Mouse (Mus musculus): ENCODE results near the gene Ing2. TPM values are rescaled to one million over a fixed set of nuclear protein-coding genes. Genes with fewer than 3 reads are reported as not detected.

Ing2 gene
- total RNA-seq (2015) = 51.2 and 52.0 TPM in 2 replicates
- total RNA-seq (2017) = 23.7 and 32.1 TPM in 2 replicates

DNA sequence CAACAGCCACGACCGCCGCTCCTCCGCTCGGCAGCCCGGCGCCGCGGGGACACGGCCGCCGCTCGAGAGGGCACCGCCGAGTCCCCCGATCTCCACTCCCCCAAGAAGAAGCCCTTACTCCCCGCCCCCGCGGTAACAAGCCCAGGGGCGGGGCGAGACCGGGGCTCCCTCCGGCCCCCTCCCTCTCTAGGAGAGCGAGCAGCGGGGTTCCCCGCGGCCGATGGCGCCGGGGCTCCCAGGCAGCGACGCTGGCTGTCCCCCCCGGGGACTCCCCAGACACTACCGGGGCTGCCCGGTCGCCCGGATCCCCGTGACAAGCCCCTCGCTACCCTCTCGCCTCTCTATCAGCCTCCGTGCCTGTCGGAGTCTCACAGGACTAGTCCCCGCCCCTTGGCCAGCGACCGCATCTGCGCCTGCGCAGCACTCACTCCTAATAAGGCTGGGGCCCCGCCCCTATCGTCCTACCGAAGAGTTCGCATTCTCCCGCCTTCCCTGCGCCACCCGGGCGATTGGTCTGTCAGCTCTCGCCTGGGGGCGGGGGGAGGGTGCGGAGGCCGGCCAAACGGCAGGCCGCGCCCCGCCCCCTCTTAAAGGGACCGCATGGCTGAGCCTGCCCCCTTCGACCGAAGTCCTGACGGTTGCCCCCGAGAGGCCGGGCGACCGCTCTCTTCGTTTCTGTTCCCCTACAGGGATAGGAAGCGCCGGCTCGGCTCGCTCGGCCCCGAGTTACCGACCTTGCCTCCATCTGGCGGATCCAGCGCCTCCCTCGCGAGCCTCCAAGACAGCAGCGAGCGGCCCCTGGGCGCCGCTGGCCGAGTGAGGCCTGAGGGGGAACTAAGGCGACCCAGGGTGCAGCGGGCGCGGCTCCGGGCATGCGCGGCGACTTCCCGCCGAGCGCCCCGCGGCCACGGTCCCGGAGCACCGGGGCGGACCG is at the start of gene Ing2:
Ing2 (minus strand) TSS at position 780 of the 934 bp plus-strand sequence.
- ATAC-seq (ENCODE audit: poor library complexity, severe bottlenecking) = peak; percentile 77

DNA sequence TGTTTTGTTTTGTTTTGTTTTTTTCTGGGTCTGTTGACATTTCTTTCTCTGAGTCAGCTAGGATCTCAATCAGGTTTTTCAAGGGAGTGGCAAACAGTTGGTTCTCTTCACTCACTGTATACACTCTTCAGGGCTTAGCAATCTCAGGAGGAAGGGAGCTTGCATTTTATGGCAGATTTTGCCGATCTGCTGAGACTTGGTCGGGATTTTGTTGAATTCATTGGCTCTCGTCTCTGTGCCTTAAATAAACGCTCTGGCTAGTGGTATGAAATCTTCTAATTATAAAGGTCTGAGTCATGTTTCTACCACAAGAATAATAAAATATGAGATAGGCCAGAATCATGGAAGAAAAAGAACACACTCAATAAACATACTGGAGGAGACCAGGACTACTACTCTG is 46.3 kb upstream of the Ing2 start:
- no peak for ATAC-seq (ENCODE audit: poor library complexity, severe bottlenecking)

DNA sequence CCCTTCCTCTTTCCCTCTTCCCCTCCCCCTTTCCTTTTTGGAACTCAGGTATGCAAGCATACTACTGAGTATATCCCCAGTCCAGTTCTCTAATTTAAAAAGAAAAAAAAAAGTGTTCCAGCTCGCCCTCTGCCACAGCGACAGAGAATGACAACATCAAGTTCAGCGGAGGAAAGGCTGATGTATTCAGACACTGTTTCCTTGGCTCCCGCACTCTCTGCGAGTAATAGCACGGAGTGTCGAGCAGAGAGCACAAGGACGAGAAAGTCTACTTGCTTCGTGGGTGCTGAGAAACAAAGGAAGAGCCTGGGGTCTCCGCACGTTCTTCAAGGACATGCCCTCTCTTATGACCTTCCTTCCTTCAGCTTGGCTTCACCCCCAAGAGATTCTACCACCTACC is 43.3 kb upstream of the Ing2 start:
- ATAC-seq (ENCODE audit: poor library complexity, severe bottlenecking) = no peak

DNA sequence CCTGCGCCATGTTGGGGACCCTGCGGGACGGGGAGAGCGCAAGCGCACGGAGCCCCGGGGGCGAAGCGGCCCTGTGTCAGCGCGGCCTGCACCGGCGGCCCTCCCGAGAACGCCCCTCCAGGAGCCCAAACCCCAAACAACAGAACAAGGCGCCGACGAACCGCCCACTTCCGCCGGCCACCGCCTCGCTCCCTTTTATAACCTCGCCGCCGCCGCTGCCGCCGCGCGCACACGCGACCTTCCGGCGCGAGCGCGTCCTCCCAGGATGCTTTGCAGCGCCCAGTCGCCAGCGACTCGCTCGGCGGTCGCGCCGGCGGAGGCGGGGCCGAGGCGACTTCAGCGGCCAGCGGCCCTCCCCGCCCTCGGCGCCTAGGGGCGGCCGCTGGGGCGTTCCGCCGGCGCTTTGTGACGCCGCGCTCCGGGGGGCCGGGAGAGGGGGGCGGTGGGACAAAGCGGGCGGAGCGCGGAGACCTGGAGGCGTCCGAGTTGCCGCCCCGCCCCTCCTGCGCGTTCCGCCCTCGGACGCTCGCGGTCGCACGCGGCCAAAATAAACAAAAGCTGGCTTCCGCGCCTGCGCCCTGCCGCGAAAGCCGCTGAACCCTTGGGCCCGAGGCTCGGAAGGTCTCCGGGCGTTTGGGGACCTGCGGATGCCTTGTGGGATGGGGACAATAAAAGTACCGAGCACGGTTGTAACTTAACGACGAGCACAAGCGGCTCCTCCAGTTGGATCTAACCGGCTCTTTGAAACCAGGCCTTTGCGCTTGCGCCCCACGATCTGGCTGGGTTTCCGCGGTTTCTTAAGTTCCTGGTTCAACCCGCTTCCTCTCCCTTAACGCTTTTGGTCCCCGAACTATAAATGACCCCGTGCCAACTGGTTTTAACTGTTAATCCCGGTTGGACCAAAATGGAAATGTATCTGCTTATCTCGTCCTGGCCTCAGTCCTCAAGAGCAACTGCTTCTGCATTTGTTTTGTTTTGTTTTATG is 38.7 kb upstream of the Ing2 start, which contains the start of gene Cdkn2aip:
Cdkn2aip (minus strand) TSS at position 172 of the 985 bp plus-strand sequence.
- peak; percentile 80 for ATAC-seq (ENCODE audit: poor library complexity, severe bottlenecking)

DNA sequence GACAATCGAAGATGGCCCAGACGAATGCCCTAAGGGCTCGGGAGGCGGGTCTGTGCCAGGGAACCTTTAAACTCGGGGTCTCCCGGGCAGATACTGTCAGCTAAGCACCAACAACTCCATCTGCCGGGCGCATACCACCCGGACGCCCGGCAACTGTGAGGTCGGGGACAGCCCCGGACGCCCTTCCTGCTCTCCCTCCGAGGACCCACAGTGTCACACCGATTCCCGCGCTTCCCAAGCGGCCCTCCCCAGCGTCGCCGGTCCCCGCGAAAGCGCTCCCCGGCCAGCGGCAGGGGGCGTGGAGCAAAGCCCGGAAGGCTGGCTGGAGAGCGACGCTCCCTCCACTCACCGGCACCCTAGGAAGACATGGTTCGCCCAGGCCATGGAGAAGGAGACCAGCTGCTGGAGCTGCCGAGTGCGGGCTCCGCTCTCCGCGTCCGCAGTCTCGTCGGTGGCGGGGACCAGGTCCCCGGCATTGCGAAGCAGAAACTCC is 37.9 kb upstream of the Ing2 start:
- ATAC-seq (ENCODE audit: poor library complexity, severe bottlenecking) = peak; percentile 37

DNA sequence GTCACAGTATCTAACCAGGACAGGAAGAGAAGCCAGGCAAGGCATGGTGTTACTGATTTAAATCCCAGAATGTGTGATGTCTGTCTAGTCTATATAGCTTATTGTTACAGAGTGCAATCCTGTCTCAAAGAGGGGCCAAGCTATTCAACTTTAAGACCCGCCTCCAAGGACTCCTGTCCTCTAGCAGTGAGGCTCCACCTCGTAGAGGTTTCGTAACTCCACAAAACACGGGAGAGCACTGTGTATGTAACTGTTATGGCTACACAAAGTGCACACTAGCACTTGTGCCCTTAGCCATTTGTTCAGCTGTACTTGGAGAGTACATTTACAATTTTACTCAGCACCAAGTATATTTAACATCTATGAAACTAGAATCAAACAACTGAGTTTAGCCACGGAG is 32.8 kb upstream of the Ing2 start:
- ATAC-seq (ENCODE audit: poor library complexity, severe bottlenecking) = no peak

DNA sequence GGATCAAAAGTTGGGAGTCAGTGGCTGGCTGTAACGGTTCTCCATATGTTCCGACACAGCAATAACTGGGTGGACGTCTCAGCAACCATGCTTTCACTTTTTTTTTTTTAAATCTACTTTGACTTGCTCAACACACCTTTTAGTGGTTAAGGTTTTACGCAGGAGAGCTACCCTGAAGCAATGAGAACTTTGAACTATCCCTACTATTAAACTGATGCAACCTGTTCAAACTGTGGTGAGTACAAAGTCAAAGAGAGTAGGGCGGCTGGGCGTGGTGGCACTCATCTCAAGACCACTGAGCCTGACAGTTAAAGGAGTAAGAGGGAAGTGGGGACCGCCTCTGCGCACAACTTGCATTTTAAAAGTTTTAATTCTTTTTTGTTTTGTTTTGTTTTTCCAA is 31.4 kb upstream of the Ing2 start:
- ATAC-seq (ENCODE audit: poor library complexity, severe bottlenecking) = no peak

DNA sequence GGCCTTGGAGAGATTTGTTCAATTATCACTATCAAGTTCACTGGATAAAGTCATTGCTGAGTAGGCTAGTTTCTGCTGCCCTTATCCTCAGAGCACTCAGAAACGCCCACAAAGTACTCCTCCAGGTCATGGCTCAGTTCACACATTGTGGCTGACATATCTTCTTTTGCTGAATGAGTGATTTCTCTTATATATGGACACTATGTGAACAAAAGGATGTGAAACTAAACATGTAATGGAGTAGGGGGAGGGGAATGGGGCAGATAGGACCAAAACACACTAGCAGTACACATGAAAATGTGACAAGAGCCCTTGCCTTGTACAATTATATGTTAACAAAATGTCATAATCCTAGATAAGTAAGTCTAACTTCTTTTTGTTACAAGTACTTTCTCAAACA is 27.0 kb upstream of the Ing2 start:
- no peak for ATAC-seq (ENCODE audit: poor library complexity, severe bottlenecking)

DNA sequence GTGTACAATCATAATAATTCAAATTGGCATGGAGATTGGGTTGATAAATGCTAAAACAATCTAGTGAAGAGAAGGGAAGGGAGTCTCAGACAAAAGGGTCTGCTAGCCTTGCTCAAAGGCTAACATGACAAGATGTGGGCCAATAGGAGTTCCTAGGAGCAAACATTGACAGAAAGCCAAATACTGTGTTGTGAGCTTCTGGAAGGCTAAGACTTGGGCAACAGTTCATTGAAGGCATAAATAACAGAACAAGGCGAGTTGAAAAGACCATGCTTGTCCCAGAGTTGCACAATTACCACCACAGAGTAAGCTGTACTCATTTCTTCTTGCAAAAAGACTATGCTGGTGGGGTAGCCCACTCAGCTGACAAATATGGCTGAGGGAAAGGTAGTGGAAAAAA is 22.3 kb upstream of the Ing2 start:
- no peak for ATAC-seq (ENCODE audit: poor library complexity, severe bottlenecking)

DNA sequence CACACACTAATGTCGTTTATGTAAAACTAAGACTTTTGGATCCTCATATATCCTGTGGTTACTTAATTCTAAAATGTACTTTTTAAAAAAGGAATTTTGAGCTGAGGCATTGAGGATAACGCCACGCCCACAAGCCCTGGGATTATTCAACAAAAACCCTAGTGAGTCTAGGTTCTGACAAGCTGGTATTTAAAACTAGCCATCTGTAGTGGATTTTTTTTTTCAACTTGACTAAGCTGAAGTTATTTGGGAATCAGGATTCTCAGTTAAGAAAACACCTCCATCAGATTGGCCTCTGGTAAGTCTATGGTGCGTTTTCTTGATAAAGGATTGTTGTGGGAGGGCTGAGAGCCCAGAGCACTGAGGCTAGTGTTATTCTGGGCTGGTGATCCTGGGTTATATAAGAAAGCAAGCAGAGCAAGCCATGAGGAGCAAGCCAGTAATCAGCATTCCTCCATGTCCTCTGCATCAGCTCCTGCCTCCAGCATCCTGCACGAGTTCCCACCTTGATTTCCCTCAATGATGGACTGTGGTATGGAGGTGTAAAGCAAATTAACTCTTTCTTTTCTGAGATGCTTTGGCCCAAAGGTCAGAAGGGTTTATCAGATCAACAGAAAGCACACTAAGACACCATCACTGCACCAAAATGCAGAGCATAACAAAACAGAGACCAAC is 20.2 kb upstream of the Ing2 start:
- no peak for ATAC-seq (ENCODE audit: poor library complexity, severe bottlenecking)

DNA sequence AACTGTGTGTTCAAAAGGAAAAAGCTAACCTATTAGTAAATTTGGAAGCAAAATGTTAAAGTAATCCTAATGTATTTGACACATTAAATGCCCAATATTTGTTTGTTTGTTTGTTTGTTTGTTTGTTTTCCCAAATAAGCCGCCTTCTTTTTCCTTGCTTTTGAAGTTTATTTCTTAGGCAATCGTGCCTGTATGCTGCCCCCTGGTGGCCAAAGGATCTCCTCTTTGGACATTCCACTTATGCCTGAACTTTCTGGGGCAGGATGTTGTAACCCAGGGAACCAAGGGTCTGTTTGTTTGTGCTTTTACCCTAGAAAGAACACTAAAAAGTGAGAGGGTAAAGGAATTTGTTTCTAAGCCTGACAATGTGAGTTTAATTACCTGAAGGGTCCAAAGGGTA is 17.8 kb upstream of the Ing2 start:
- peak; percentile 34; the same call in 1 of the 2 replicates for ATAC-seq (ENCODE audit: poor library complexity, severe bottlenecking)

DNA sequence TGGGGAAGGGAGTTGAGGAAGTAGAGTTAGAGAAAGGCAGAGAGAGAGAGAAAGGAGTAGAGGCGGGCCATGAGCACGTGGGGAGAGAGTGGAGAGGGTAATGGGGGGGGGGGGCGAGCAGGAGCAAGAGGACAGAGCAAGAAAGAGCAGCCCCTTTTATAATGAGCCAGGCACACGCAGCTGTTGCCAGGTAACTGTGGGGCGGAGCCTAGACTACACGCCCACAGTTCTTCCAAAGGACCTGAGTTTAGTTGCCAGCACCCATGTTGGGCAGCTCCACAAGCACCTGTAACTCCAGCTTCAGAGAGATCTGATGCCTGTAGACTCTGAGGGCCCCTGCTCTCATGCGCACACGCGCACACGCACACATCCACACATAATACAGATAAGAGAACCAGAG is 16.5 kb upstream of the Ing2 start:
- ATAC-seq (ENCODE audit: poor library complexity, severe bottlenecking) = 0 out of 2 replicates have a peak, but pooled peaks have one; percentile 18

DNA sequence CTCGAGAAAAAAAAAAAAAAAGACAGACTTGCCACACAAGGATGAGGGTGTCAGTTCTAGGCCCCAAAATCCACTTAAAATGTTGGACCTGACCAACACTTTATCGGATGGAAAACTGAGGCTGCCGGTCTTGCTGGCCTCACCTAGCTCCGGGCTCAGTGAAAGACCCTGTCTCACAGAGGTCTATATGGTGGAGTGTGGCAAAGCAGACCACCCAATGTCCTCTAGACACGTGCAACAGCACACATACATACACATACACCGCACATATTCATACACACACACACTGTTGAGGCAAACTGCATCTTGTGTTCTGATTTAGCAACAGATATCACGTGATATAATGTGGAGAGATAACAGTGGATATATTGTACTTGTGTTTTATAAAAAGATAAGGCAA is 15.9 kb upstream of the Ing2 start:
- no peak for ATAC-seq (ENCODE audit: poor library complexity, severe bottlenecking)

DNA sequence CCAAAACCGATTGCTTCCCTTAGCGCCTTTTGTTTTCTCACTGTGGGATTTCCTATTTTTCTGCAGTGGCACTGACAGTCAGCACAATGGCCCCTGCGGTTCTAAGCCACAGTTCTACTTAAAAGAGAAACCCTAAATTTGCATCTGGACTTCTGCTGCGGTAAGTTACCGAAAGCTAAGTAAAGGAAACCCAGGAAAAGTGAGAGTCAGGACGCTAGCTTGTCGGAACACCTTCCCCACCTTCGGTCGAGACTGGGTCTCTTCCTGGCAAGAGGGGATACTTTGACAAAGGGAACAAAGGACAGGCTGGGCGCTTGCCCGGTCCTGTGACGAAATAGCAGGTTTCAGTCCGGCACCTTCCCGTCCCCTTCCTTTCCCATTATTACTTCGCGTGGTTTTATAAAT is 15.3 kb upstream of the Ing2 start:
- ATAC-seq (ENCODE audit: poor library complexity, severe bottlenecking) = peak; percentile 66

DNA sequence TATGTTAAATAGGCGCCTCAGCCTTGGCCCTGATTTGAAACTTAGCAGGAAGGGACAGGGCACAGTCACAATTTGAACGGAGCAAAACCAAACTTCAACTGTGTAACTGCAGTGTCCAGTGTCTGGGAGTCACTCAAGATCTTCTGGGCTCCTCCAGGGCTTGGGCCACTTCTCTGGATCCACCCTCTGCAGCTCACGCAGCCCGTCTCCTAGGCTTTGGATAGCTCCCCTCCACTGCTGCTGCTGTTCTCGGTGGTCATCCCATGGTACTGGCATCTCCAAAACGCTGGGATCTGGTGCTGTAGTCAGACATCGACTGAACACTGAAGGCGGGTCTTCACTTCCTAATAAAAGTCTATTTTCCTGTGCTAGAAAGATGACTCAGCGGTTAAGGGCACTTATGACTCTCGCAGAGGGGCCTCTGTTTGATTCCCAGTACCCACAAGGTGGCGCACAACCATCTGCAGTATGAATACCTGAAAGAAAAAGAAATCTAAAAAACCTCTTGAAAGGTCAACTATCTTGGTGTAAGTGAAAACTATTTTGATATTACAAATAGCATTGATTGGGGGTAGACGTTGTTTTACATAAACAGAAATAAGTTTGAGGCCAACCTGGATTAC is 14.5 kb upstream of the Ing2 start:
- ATAC-seq (ENCODE audit: poor library complexity, severe bottlenecking) = peak; percentile 71

DNA sequence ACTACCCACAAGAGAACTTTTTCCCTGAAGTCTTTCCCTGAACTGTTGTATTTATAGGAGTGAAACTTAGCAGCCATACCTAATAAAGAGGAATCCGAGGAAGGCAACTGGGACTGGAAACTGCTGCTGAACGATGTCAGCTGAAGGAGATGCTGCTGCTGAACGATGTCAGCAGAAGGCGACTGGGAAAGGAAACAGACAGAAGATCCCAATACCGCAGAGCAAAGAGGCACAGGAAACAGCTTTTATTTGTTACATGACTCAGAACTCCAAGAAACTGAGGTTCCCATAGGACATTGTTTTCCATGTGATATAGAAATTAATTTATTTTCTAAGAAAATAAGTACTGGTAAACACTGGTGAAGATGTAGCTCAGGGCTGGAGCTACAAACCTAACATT is 9.1 kb upstream of the Ing2 start:
- no peak for ATAC-seq (ENCODE audit: poor library complexity, severe bottlenecking)

DNA sequence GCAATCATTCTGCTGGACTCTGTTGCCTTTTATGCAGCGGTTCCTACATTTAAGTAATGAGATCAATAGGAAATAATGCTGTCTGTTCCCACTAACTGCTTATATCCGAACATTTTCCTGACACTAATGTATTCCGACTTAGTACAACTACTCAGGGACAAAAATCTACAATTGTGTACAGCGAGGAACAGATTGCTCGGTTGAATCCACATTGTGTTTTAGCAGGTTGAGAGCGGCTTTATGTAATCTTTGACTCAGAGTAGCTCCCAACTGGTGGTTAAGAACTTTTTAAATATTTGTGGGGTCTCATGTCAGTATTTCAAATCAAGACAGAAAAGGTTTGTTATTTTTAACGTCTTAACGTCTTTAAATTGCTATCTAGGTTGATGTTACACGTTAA is 8.6 kb upstream of the Ing2 start:
- no peak for ATAC-seq (ENCODE audit: poor library complexity, severe bottlenecking)

DNA sequence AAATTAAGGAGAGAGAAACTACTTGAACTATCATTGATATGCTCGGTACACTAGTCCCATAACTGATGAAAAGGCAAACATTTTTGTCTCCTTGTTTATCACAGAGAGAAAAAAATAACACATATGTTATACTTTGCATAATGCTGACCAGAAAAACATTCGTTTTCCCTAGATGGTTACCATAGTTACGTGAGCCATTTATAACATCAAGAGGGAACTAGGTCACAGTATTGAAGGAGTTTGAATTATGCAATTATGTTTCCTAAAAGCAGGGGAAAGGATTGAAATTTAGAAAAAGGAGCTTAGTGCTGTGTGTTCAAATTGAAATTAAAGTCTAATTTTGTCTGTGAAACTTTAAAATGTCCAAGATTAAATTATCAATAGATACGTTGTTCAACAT is 5.0 kb upstream of the Ing2 start:
- ATAC-seq (ENCODE audit: poor library complexity, severe bottlenecking) = peak; percentile 31; the same call in 1 of the 2 replicates

DNA sequence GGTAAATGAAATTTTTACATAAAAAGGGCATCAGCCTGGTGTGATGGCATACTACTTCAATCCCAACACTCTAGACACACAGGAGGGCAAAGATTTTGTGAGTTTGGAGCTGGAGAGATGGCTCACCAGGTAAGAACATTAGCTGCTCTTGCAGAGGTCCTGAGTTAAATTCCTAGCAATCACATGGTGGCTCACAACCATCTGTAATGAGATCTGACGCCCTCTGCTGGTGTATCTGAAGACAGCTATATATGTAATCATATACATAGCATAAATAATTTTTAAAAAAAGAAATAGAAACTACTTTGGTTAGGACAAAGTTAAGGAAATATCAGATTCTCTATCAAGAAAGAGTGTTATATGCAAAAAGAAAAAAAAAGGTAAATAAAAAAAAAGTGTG is 4.2 kb upstream of the Ing2 start:
- no peak for ATAC-seq (ENCODE audit: poor library complexity, severe bottlenecking)

DNA sequence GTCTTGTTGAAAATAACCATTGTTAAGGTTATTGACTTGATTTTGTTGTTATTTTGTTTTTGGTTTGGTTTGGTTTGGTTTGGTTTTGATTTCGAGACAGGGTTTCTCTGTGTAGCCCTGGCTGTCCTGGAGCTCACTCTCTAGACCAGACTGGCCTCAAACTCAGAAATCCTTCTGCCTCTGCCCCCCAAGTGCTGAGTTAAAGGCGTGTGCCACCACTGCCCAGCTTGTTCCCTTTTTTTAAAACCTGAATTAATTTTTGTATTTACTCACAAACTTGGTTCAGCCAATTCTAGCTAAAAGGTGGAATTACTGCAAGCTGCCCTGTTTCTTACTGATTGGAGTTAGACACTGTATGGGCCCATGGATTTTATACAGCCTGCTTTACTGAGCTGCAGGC is 1.3 kb upstream of the Ing2 start:
- no peak for ATAC-seq (ENCODE audit: poor library complexity, severe bottlenecking)
